Mouse (Mus musculus) myocyte (in vitro differentiated cells): ENCODE data around the gene Extl2. TPM values are rescaled to one million over a fixed set of nuclear protein-coding genes. Genes with fewer than 3 reads are reported as not detected.

ENCODE experiments used
- H3K27me3 ChIP-seq: one replicate; pipeline ENCODE4 v1.6.1; 2011; ENCODE audit not compliant: control insufficient read depth, insufficient read depth, insufficient read length
- H3K36me3 ChIP-seq: one replicate; pipeline ENCODE4 v1.6.1; 2011; ENCODE audit not compliant: control insufficient read depth, insufficient read depth
- H3K4me2 ChIP-seq: one replicate; pipeline ENCODE4 v1.6.1; 2011; ENCODE audit warnings: low read depth, control low read depth
- H3K4me3 ChIP-seq: one replicate; pipeline ENCODE4 v1.5.1; 2011; ENCODE audit warnings: mild to moderate bottlenecking, control low read depth, moderate library complexity
- H3K79me2 ChIP-seq: one replicate; pipeline ENCODE4 v1.6.1; 2011; ENCODE audit not compliant: control insufficient read depth, insufficient read depth
- H3ac ChIP-seq: one replicate; pipeline ENCODE4 v1.6.1; 2011; ENCODE audit not compliant: control insufficient read depth, insufficient read length
- CEBPB ChIP-seq: IDR thresholded peaks from 2 replicates; pipeline ENCODE4 v1.6.1; 2011; ENCODE audit warnings: mild to moderate bottlenecking, moderate library complexity; ENCODE audit not compliant: poor library complexity, insufficient read depth, severe bottlenecking
- E2F4 ChIP-seq: IDR thresholded peaks from one replicate; pipeline ENCODE4 v1.6.1; 2011; ENCODE audit warnings: mild to moderate bottlenecking, control low read depth, moderate library complexity; ENCODE audit not compliant: insufficient read depth
- MAX ChIP-seq: IDR thresholded peaks from one replicate; pipeline ENCODE4 v1.6.1; 2011; ENCODE audit warnings: low read depth, mild to moderate bottlenecking, control low read depth
- MYOD1 ChIP-seq, 3 experiments: IDR thresholded peaks; one replicate each; pipeline ENCODE4 v1.6.1; 2011; ENCODE audit warnings: control low read depth in 2 of 3, low read depth in 2 of 3, mild to moderate bottlenecking in 2 of 3, moderate library complexity in 1 of 3; ENCODE audit not compliant: insufficient read length in 2 of 3, control insufficient read depth in 1 of 3
- MYOG ChIP-seq, 3 experiments: IDR thresholded peaks; one replicate each; pipeline ENCODE4 v1.6.1; 2011; ENCODE audit warnings: control low read depth in 2 of 3, low read depth in 2 of 3, mild to moderate bottlenecking in 2 of 3; ENCODE audit not compliant: insufficient read length in 2 of 3, control insufficient read depth in 1 of 3, insufficient read depth in 1 of 3
- POLR2A ChIP-seq: IDR thresholded peaks from one replicate; pipeline ENCODE4 v1.6.1; 2011; ENCODE audit warnings: low read depth, mild to moderate bottlenecking, control low read depth, moderate library complexity; ENCODE audit not compliant: insufficient read length
- POLR2AphosphoS2 ChIP-seq: IDR thresholded peaks from one replicate; pipeline ENCODE4 v1.6.1; 2011; ENCODE audit warnings: low read depth, control low read depth; ENCODE audit not compliant: insufficient read length
- REST ChIP-seq: IDR thresholded peaks from one replicate; pipeline ENCODE4 v1.6.1; 2011; ENCODE audit warnings: mild to moderate bottlenecking, control low read depth, moderate library complexity; ENCODE audit not compliant: insufficient read depth, insufficient read length
- SRF ChIP-seq: IDR thresholded peaks from one replicate; pipeline ENCODE4 v1.6.1; 2011; ENCODE audit warnings: low read depth; ENCODE audit not compliant: control insufficient read depth, insufficient read length
- TCF12 ChIP-seq: IDR thresholded peaks from one replicate; pipeline ENCODE4 v1.6.1; 2011; ENCODE audit warnings: mild to moderate bottlenecking, control low read depth; ENCODE audit not compliant: poor library complexity, insufficient read depth, severe bottlenecking
- TCF3 ChIP-seq: IDR thresholded peaks from one replicate; pipeline ENCODE4 v1.6.1; 2011; ENCODE audit warnings: low read depth, control low read depth; ENCODE audit not compliant: insufficient read length
- USF1 ChIP-seq: IDR thresholded peaks from one replicate; pipeline ENCODE4 v1.6.1; 2011; ENCODE audit warnings: low read depth, mild to moderate bottlenecking, control low read depth, moderate library complexity
- polyA plus RNA-seq: library from polyadenylated mRNA; unstranded; fragments of >200 nt; fragmentation: generic; extraction: Trizol; gene quantifications from one replicate; pipeline ENCODE4 v1.2.1, GENCODE M21; 2012; ENCODE audit warnings: missing spikeins

Extl2 gene
- polyA plus RNA-seq = 9.4 TPM

DNA sequence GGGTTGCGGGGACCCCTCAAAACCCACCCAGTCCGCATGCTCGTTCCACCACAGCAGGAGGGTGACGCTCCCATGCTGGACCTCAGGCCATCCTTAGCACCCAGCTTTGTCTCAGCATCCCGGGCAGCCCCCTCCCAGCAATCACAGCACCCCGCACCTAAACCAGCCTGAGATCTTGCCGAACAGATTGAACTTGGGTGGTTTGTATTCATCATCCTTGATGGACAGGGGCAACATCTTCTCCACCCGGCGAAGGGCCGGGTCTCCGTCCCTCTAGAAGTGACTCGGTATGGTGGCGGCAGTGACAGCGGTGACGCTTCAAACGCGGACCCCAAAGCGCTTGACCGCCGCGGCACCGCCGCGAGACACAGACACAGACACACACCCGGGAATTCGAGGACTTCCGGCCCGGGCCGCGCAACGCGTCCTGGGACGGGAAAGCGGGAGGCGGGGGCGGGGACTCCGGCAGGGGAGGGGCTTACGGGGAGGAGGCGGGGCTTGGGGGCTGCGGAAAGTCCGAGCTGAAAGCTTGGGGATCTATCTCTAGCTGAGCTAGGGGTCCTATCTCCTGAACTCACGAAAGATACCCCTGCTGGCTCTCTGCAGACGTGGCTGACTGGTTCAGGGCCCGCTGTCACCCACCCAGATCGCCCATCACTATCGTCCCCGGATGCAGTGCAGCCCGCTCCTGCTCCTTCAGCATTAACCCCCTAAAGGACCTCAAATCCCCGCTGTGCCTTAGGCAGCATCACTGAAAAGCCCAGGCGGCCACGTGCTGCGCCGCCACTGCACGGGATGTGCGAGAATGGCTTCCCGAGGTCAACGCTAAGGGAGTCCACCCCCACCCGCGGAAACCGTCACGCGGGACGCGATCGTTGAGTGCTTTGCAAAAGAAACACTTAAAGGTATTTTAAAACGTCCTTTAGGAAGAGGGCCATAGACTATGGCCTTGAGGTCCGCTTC lies at the start of gene Extl2, which contains the start of gene Slc30a7:
Extl2 (plus strand) TSS at position 485 of the 963 bp plus-strand sequence.
Slc30a7 (minus strand) TSS at position 429 of the 963 bp plus-strand sequence.
- H3ac ChIP-seq = peak within 1 kb of the TSS; percentile 86
- H3K79me2 ChIP-seq = peaks cover 30% of the 10 kb centered on the region
- H3K4me2 ChIP-seq = peak within 1 kb of the TSS; percentile 100
- H3K4me3 ChIP-seq = peak within 1 kb of the TSS; percentile 99
- TF ChIP-seq TCF12 = no peak
- TF ChIP-seq REST = no peak
- TF ChIP-seq MYOG (IDR thresholded peaks at IDR 0.05; ENCODE audit: control insufficient read depth in 1 of 3, insufficient read depth in 1 of 3, insufficient read length in 2 of 3, low read depth in 2 of 3) = no peak
- TF ChIP-seq MAX = no peak
- no peak for TF ChIP-seq CEBPB
- peak; percentile 43 for TF ChIP-seq USF1
- TF ChIP-seq SRF = no peak
- TF ChIP-seq POLR2A = peak; percentile 72
- TF ChIP-seq POLR2AphosphoS2 = peak; percentile 57
- TF ChIP-seq MYOD1 (IDR thresholded peaks at IDR 0.05; ENCODE audit: control insufficient read depth in 1 of 3, insufficient read length in 2 of 3, low read depth in 2 of 3) = no peak
- TF ChIP-seq TCF3 = no peak
- TF ChIP-seq E2F4 = peak; percentile 27
- H3K36me3 ChIP-seq = peaks cover 24% of the 10 kb centered on the region
- no peaks in the 10 kb centered on the region for H3K27me3 ChIP-seq

DNA sequence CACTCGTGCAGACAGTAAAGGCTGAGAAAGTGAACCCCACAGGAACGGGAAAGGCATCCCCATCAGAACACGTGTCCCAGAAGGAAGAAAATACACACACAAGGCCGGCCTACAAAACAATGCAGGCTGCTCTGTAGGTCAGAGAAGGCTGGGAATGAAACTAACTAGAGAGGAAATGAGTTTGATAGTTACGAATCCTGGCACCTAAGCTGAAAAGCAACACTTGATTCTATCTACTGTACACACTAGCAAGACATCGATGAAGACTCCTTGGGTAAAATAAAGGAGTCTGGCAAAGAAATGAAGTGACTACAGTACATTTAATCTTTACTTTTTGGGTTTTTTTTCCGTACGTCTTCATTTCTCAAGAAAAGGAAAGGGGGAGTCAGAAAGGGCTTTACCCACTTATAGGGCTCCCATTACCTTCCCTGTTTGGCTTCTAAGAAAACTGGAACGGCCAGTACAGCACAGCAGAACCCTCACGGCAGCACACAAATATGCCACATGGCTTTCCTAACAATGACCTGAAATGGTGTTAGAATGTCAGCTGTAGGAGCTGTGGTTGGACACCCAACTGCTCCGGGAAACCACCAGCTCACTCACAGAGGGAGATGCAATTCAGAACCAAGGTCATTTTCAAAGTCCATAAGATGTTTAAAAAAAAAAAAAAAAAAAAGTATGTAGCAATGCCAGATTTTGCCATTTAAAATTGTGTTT lies 45.8 kb upstream of the Extl2 start:
- Histone ChIP-seq H3K27me3 (no peaks in the 10 kb centered on the region), H3K4me3 (no peak overlapping the region), H3K79me2 (no peaks in the 10 kb centered on the region), H3ac (no peak overlapping the region), H3K4me2 (peak overlapping the region; percentile 81), H3K36me3 (peaks cover 21% of the 10 kb centered on the region)
- TF ChIP-seq MYOD1 (IDR thresholded peaks at IDR 0.05; ENCODE audit: control insufficient read depth in 1 of 3, insufficient read length in 2 of 3, low read depth in 2 of 3) (peak in 1 of 3 experiments; percentile 19), USF1 (peak; percentile 27), TCF3 (no peak)

DNA sequence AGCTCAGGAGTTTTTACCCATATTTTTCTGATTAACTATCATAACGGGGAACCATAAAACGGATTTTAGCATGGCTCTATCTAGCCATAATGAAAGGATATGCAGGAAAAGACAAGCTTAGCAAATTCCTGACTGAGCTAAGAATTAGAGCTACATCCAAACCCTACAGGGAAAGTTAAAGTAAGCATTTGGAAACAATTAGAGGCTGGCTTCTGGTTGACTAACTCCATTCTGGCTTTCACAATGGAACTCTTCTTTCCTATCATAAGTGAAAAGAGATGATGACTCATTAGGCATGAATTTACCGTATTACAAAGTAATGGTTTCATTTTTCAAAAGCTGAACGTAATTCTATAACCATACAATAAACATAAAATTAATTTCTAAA lies 45.2 kb upstream of the Extl2 start:
- no peak overlapping the region for H3ac ChIP-seq
- H3K27me3 ChIP-seq = no peaks in the 10 kb centered on the region
- H3K36me3 ChIP-seq = peaks cover 17% of the 10 kb centered on the region
- H3K4me3 ChIP-seq = no peak overlapping the region
- TF ChIP-seq CEBPB (peak; percentile 49; the same call in 1 of the 2 replicates), MYOD1 (IDR thresholded peaks at IDR 0.05; ENCODE audit: control insufficient read depth in 1 of 3, insufficient read length in 2 of 3, low read depth in 2 of 3) (no peak)
- H3K4me2 ChIP-seq = peak overlapping the region; percentile 81
- no peaks in the 10 kb centered on the region for H3K79me2 ChIP-seq

DNA sequence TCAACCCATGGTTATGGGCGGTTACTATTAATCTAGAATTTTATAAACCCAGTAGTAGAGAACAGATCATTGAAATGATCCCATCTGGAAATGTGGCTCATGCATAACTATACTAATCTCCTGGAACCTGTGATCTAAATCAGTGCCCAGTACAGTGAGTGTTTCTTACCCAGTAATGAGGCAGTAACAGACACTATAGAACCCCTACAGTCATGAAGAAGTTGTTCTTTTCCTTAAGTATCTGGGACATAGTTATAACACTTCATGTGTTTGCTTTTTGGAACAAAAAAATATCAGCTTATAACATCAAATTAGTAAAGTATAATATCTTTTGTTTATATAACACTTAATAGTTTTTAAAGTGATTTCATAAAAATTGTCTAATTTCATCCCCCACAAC lies 43.7 kb upstream of the Extl2 start:
- Histone ChIP-seq H3K4me3 (no peak overlapping the region), H3ac (no peak overlapping the region), H3K4me2 (no peak overlapping the region), H3K79me2 (no peaks in the 10 kb centered on the region), H3K36me3 (peaks cover 7% of the 10 kb centered on the region), H3K27me3 (no peaks in the 10 kb centered on the region)
- TF ChIP-seq MAX = no peak
- TF ChIP-seq MYOG (IDR thresholded peaks at IDR 0.05; ENCODE audit: control insufficient read depth in 1 of 3, insufficient read depth in 1 of 3, insufficient read length in 2 of 3, low read depth in 2 of 3) = no peak
- no peak for TF ChIP-seq MYOD1 (IDR thresholded peaks at IDR 0.05; ENCODE audit: control insufficient read depth in 1 of 3, insufficient read length in 2 of 3, low read depth in 2 of 3)
- TF ChIP-seq REST = no peak
- no peak for TF ChIP-seq POLR2A
- no peak for TF ChIP-seq TCF3
- TF ChIP-seq E2F4 = no peak
- TF ChIP-seq SRF = no peak
- no peak for TF ChIP-seq TCF12
- no peak for TF ChIP-seq USF1
- TF ChIP-seq CEBPB = no peak
- no peak for TF ChIP-seq POLR2AphosphoS2
